Mouse (Mus musculus): ENCODE data around the gene 1700020L24Rik.

The 1700020L24Rik gene

GRCm38 (mm10) chr11:83437377-83437776 lies at the start of gene 1700020L24Rik:
TSS of gene 1700020L24Rik (plus strand) at chr11:83437677.
- DNase-seq (ENCODE audit: low read depth, low spot score) = no peak

GRCm38 (mm10) chr11:83393062-83393461 lies 44.4 kb upstream of the 1700020L24Rik start:
- no peak for DNase-seq (ENCODE audit: low read depth, low spot score)

GRCm38 (mm10) chr11:83394802-83395439 lies 42.6 kb upstream of the 1700020L24Rik start:
- no peak for DNase-seq (ENCODE audit: low read depth, low spot score)

GRCm38 (mm10) chr11:83397626-83398025 lies 39.9 kb upstream of the 1700020L24Rik start:
- no peak for DNase-seq (ENCODE audit: low read depth, low spot score)

- DNase-seq (ENCODE audit: low read depth, low spot score) = no peak
Measured at GRCm38 (mm10) chr11:83398724-83399123, 38.8 kb upstream of the 1700020L24Rik start.

GRCm38 (mm10) chr11:83403787-83404186 lies 33.7 kb upstream of the 1700020L24Rik start:
- DNase-seq (ENCODE audit: low read depth, low spot score) = no peak

- no peak for DNase-seq (ENCODE audit: low read depth, low spot score)
Measured at GRCm38 (mm10) chr11:83406391-83406790, 31.1 kb upstream of the 1700020L24Rik start.

GRCm38 (mm10) chr11:83408242-83408641 lies 29.2 kb upstream of the 1700020L24Rik start:
- DNase-seq (ENCODE audit: low read depth, low spot score) = no peak

- DNase-seq (ENCODE audit: low read depth, low spot score) = peak; percentile 55
Measured at GRCm38 (mm10) chr11:83409087-83409754, 28.3 kb upstream of the 1700020L24Rik start, which contains the start of gene Rasl10b. TSS of gene Rasl10b (plus strand) at chr11:83409137.

- DNase-seq (ENCODE audit: low read depth, low spot score) = no peak
Measured at GRCm38 (mm10) chr11:83409792-83410291, 27.6 kb upstream of the 1700020L24Rik start.

- DNase-seq (ENCODE audit: low read depth, low spot score) = no peak
Measured at GRCm38 (mm10) chr11:83410510-83410909, 27.0 kb upstream of the 1700020L24Rik start.

- DNase-seq (ENCODE audit: low read depth, low spot score) = peak; percentile 82
Measured at GRCm38 (mm10) chr11:83417080-83417479, 20.4 kb upstream of the 1700020L24Rik start.

- no peak for DNase-seq (ENCODE audit: low read depth, low spot score)
Measured at GRCm38 (mm10) chr11:83417708-83418107, 19.8 kb upstream of the 1700020L24Rik start.

- peak; percentile 52 for DNase-seq (ENCODE audit: low read depth, low spot score)
Measured at GRCm38 (mm10) chr11:83418566-83418965, 18.9 kb upstream of the 1700020L24Rik start.

- no peak for DNase-seq (ENCODE audit: low read depth, low spot score)
Measured at GRCm38 (mm10) chr11:83420338-83420737, 17.1 kb upstream of the 1700020L24Rik start.

GRCm38 (mm10) chr11:83421305-83421704 lies 16.2 kb upstream of the 1700020L24Rik start:
- peak; percentile 86 for DNase-seq (ENCODE audit: low read depth, low spot score)

GRCm38 (mm10) chr11:83424681-83425080 lies 12.8 kb upstream of the 1700020L24Rik start:
- peak; percentile 83 for DNase-seq (ENCODE audit: low read depth, low spot score)

GRCm38 (mm10) chr11:83426964-83427363 lies 10.5 kb upstream of the 1700020L24Rik start:
- no peak for DNase-seq (ENCODE audit: low read depth, low spot score)

- no peak for DNase-seq (ENCODE audit: low read depth, low spot score)
Measured at GRCm38 (mm10) chr11:83429355-83429754, 8.1 kb upstream of the 1700020L24Rik start, which contains the start of gene Gas2l2. TSS of gene Gas2l2 (minus strand) at chr11:83429455.

- no peak for DNase-seq (ENCODE audit: low read depth, low spot score)
Measured at GRCm38 (mm10) chr11:83432533-83432932, 4.9 kb upstream of the 1700020L24Rik start.

- no peak for DNase-seq (ENCODE audit: low read depth, low spot score)
Measured at GRCm38 (mm10) chr11:83439426-83440060, 2.1 kb downstream of the 1700020L24Rik start.
